Mouse (Mus musculus): ENCODE data around the gene Map2k4.

Gene Map2k4

GRCm38 (mm10) chr11:65788154-65788553, at the start of gene Map2k4:
TSS of gene Map2k4 (minus strand) at chr11:65788297.
- peak; percentile 88 to 95 for DNase-seq (ENCODE audit: low spot score in 2 of 2)

GRCm38 (mm10) chr11:65824556-65824955, 36.5 kb upstream of the Map2k4 start:
- DNase-seq (ENCODE audit: low spot score in 2 of 2) = no peak

GRCm38 (mm10) chr11:65820877-65821276, 32.8 kb upstream of the Map2k4 start:
- peak; percentile 22 to 74 for DNase-seq (ENCODE audit: low spot score in 2 of 2)

- DNase-seq (ENCODE audit: low spot score in 2 of 2) = no peak
Observed at GRCm38 (mm10) chr11:65820280-65820679, 32.2 kb upstream of the Map2k4 start.

GRCm38 (mm10) chr11:65818193-65818592, 30.1 kb upstream of the Map2k4 start:
- DNase-seq (ENCODE audit: low spot score in 2 of 2) = no peak

- no peak for DNase-seq (ENCODE audit: low spot score in 2 of 2)
Observed at GRCm38 (mm10) chr11:65816237-65816636, 28.1 kb upstream of the Map2k4 start.

GRCm38 (mm10) chr11:65814381-65814780, 26.3 kb upstream of the Map2k4 start:
- DNase-seq (ENCODE audit: low spot score in 2 of 2) = no peak

GRCm38 (mm10) chr11:65812088-65812487, 24.0 kb upstream of the Map2k4 start:
- no peak for DNase-seq (ENCODE audit: low spot score in 2 of 2)

GRCm38 (mm10) chr11:65807601-65808000, 19.5 kb upstream of the Map2k4 start:
- DNase-seq (ENCODE audit: low spot score in 2 of 2) = no peak

- peak; percentile 79 to 89 for DNase-seq (ENCODE audit: low spot score in 2 of 2)
Observed at GRCm38 (mm10) chr11:65806909-65807504, 18.9 kb upstream of the Map2k4 start, which contains the start of gene Zkscan6. TSS of gene Zkscan6 (plus strand) at chr11:65807175.

GRCm38 (mm10) chr11:65806321-65806904, 18.3 kb upstream of the Map2k4 start:
- peak in 1 of 2 experiments; percentile 46 for DNase-seq (ENCODE audit: low spot score in 2 of 2)

GRCm38 (mm10) chr11:65801899-65802298, 13.8 kb upstream of the Map2k4 start:
- no peak for DNase-seq (ENCODE audit: low spot score in 2 of 2)

GRCm38 (mm10) chr11:65795896-65796295, 7.8 kb upstream of the Map2k4 start:
- no peak for DNase-seq (ENCODE audit: low spot score in 2 of 2)

- no peak for DNase-seq (ENCODE audit: low spot score in 2 of 2)
Observed at GRCm38 (mm10) chr11:65794428-65795219, 6.5 kb upstream of the Map2k4 start.

- DNase-seq (ENCODE audit: low spot score in 2 of 2) = peak in 1 of 2 experiments; percentile 81
Observed at GRCm38 (mm10) chr11:65787421-65788151, 511 bp downstream of the Map2k4 start.

GRCm38 (mm10) chr11:65786160-65786559, 1.9 kb downstream of the Map2k4 start:
- DNase-seq (ENCODE audit: low spot score in 2 of 2) = no peak

GRCm38 (mm10) chr11:65781596-65781995, 6.5 kb downstream of the Map2k4 start:
- no peak for DNase-seq (ENCODE audit: low spot score in 2 of 2)

GRCm38 (mm10) chr11:65779578-65779977, 8.5 kb downstream of the Map2k4 start:
- DNase-seq (ENCODE audit: low spot score in 2 of 2) = no peak

GRCm38 (mm10) chr11:65779066-65779465, 9.0 kb downstream of the Map2k4 start:
- DNase-seq (ENCODE audit: low spot score in 2 of 2) = no peak

GRCm38 (mm10) chr11:65777810-65778209, 10.3 kb downstream of the Map2k4 start:
- no peak for DNase-seq (ENCODE audit: low spot score in 2 of 2)

- DNase-seq (ENCODE audit: low spot score in 2 of 2) = no peak
Observed at GRCm38 (mm10) chr11:65776906-65777611, 11.0 kb downstream of the Map2k4 start.

All from spleen, postnatal 10 days (tissue).